Mouse (Mus musculus): ENCODE results near the gene Phf19. TPM values are rescaled to one million over a fixed set of nuclear protein-coding genes. Genes with fewer than 3 reads are reported as not detected.

Phf19 gene
- polyA plus RNA-seq, 1 experiment from 2014 or later, result 2.1 TPM

GRCm38 (mm10) chr2:34882757-34883156 lies 31.1 kb downstream of the Phf19 start:
- ATAC-seq (ENCODE audit: low FRiP score, low read depth), result no peak
- 98% methylated on average over 2 of the region's 2 CpGs for WGBS

DNA sequence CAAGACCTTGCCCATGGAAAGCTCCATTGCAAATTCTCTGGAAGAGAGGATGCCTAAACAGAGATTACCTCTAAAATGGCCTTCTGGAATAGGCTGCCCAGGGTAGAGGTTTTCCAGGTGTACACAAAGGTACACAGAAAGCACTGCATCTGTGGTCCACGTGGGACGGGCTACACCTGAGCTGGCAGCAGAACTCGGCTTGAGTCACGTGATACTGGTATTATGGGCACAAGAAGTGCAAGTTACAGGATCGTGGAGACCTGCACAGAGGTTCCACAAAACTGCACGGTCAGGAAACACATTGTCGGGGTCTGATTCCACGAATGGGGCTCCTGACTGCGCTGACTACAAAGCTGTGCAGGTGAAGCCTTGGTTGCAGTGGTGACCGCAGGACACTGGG lies 33.8 kb downstream of the Phf19 start:
- no peaks in the 10 kb centered on the region for H3K9me3 ChIP-seq

More at GRCm38 (mm10) chr2:34882757-34883156, 31.1 kb downstream of the Phf19 start:
- no peak overlapping the region for H3K9ac ChIP-seq
- H3K27me3 ChIP-seq, result peaks cover 3% of the 10 kb centered on the region; the same call in 1 of the 2 replicates
- H3K27ac ChIP-seq (replicated peaks), result no peak overlapping the region
- no peaks in the 10 kb centered on the region for H3K9me3 ChIP-seq
- H3K4me2 ChIP-seq, result no peak overlapping the region
- H3K4me3 ChIP-seq, result no peak overlapping the region
- H3K36me3 ChIP-seq, result no peaks in the 10 kb centered on the region
- no peaks in the 10 kb centered on the region for H3K4me1 ChIP-seq (replicated peaks)

GRCm38 (mm10) chr2:34874816-34875345 lies 38.9 kb downstream of the Phf19 start, which contains the start of gene Psmd5:
Psmd5 (minus strand) TSS chr2:34874968.
- H3K27ac ChIP-seq (replicated peaks), result no peak within 1 kb of the TSS
- H3K36me3 ChIP-seq, result no peaks in the 10 kb centered on the region
- H3K9ac ChIP-seq, result no peak within 1 kb of the TSS
- H3K9me3 ChIP-seq, result no peaks in the 10 kb centered on the region
- no peak within 1 kb of the TSS for H3K4me3 ChIP-seq
- H3K4me1 ChIP-seq (replicated peaks), result peaks cover 7% of the 10 kb centered on the region
- peaks cover 23% of the 10 kb centered on the region for H3K27me3 ChIP-seq
- no peak for ATAC-seq (ENCODE audit: low FRiP score, low read depth)
- H3K4me2 ChIP-seq, result peak within 1 kb of the TSS; percentile 31
- WGBS, result 22% methylated on average over 8 of the region's 8 CpGs

More for the DNA sequence above, 33.8 kb downstream of the Phf19 start:
- no peak overlapping the region for H3K9ac ChIP-seq
- H3K4me2 ChIP-seq, result no peak overlapping the region
- no peaks in the 10 kb centered on the region for H3K36me3 ChIP-seq
- 88% methylated on average over 10 of the region's 10 CpGs for WGBS
- no peak overlapping the region for H3K27ac ChIP-seq (replicated peaks)
- peaks cover 5% of the 10 kb centered on the region; the same call in 1 of the 2 replicates for H3K27me3 ChIP-seq
- H3K4me3 ChIP-seq, result no peak overlapping the region
- no peaks in the 10 kb centered on the region for H3K4me1 ChIP-seq (replicated peaks)
- ATAC-seq (ENCODE audit: low FRiP score, low read depth), result no peak

- WGBS, result 5% methylated on average over 14 of the region's 14 CpGs
- Histone ChIP-seq H3K27me3 (peaks cover 23% of the 10 kb centered on the region), H3K4me2 (peak within 1 kb of the TSS; percentile 31), H3K36me3 (no peaks in the 10 kb centered on the region), H3K9ac (no peak within 1 kb of the TSS), H3K4me1 (replicated peaks) (peaks cover 13% of the 10 kb centered on the region), H3K9me3 (no peaks in the 10 kb centered on the region), H3K27ac (replicated peaks) (no peak within 1 kb of the TSS), H3K4me3 (no peak within 1 kb of the TSS)
- ATAC-seq (ENCODE audit: low FRiP score, low read depth), result no peak
Measured at GRCm38 (mm10) chr2:34874271-34874670, 39.6 kb downstream of the Phf19 start, which contains the start of gene Cutal. Cutal (plus strand) TSS chr2:34874396.

GRCm38 (mm10) chr2:34870520-34871474 lies 43.0 kb downstream of the Phf19 start:
- under 1% methylated on average over 67 of the region's 67 CpGs for WGBS
- Histone ChIP-seq H3K4me1 (replicated peaks) (peaks cover 31% of the 10 kb centered on the region), H3K27ac (replicated peaks) (peak overlapping the region; percentile 92), H3K36me3 (peaks cover 3% of the 10 kb centered on the region), H3K9ac (peak overlapping the region; percentile 99), H3K27me3 (peaks cover 23% of the 10 kb centered on the region), H3K9me3 (no peaks in the 10 kb centered on the region), H3K4me3 (peak overlapping the region; percentile 86), H3K4me2 (peak overlapping the region; percentile 61)
- peak; percentile 99 for ATAC-seq (ENCODE audit: low FRiP score, low read depth)

GRCm38 (mm10) chr2:34869680-34870079 lies 44.1 kb downstream of the Phf19 start:
- H3K36me3 ChIP-seq, result peaks cover 15% of the 10 kb centered on the region
- peaks cover 31% of the 10 kb centered on the region for H3K4me1 ChIP-seq (replicated peaks)
- H3K4me3 ChIP-seq, result peak overlapping the region; percentile 86
- peak overlapping the region; percentile 22 for H3K9ac ChIP-seq
- 33% methylated on average over 5 of the region's 5 CpGs for WGBS
- no peak for ATAC-seq (ENCODE audit: low FRiP score, low read depth)
- H3K4me2 ChIP-seq, result peak overlapping the region; percentile 61
- no peak overlapping the region for H3K27ac ChIP-seq (replicated peaks)
- peaks cover 18% of the 10 kb centered on the region for H3K27me3 ChIP-seq
- H3K9me3 ChIP-seq, result no peaks in the 10 kb centered on the region

DNA sequence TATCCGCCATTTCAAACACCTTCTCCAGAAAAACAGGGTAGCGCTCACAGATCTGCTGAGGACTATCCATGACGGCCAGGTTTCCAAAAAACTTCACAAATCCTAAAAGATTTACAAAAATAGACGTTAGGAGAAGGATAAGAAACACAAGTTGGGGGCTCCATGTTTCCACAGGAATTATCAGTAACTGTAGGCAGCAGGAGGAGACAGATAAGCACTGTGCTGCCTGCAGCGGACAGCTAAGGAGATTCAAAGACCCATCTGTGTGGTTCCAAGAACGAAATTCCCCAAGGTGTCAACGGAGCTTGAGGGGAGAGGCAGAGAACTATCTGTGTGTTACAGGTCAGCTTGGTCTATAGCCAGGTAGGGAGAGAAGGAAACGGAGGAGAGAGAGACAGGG lies 56.1 kb downstream of the Phf19 start:
- 92% methylated on average over 8 of the region's 8 CpGs for WGBS
- Histone ChIP-seq H3K4me2 (no peak overlapping the region), H3K4me3 (no peak overlapping the region), H3K27me3 (no peaks in the 10 kb centered on the region), H3K27ac (replicated peaks) (no peak overlapping the region), H3K4me1 (replicated peaks) (no peaks in the 10 kb centered on the region), H3K9ac (no peak overlapping the region), H3K36me3 (peaks cover 80% of the 10 kb centered on the region), H3K9me3 (no peaks in the 10 kb centered on the region)
- no peak for ATAC-seq (ENCODE audit: low FRiP score, low read depth)

GRCm38 (mm10) chr2:34855265-34855664 lies 58.6 kb downstream of the Phf19 start:
- Histone ChIP-seq H3K4me1 (replicated peaks) (no peaks in the 10 kb centered on the region), H3K4me2 (no peak overlapping the region), H3K36me3 (peaks cover 89% of the 10 kb centered on the region), H3K27me3 (no peaks in the 10 kb centered on the region), H3K27ac (replicated peaks) (no peak overlapping the region), H3K9me3 (no peaks in the 10 kb centered on the region), H3K4me3 (no peak overlapping the region), H3K9ac (no peak overlapping the region)
- ATAC-seq (ENCODE audit: low FRiP score, low read depth), result no peak
- WGBS, result 93% methylated on average over 4 of the region's 4 CpGs

- no peak overlapping the region for H3K4me3 ChIP-seq
- peaks cover 29% of the 10 kb centered on the region for H3K36me3 ChIP-seq
- H3K9me3 ChIP-seq, result no peaks in the 10 kb centered on the region
- no peaks in the 10 kb centered on the region for H3K4me1 ChIP-seq (replicated peaks)
- no peak overlapping the region for H3K27ac ChIP-seq (replicated peaks)
- H3K4me2 ChIP-seq, result no peak overlapping the region
- no peak overlapping the region for H3K9ac ChIP-seq
- H3K27me3 ChIP-seq, result no peaks in the 10 kb centered on the region
- no peak for ATAC-seq (ENCODE audit: low FRiP score, low read depth)
- WGBS, result 83% methylated on average over 1 of the region's 1 CpGs
Measured at GRCm38 (mm10) chr2:34847702-34848101, 66.1 kb downstream of the Phf19 start.

Other genes with a start within 250 kb of the Phf19 start
- 106 and 108 TPM in 2 replicates for gene Gapvd1, start 158.8 kb downstream of the Phf19 start, polyA plus RNA-seq (2015; fragmentation: Nextera tagmentation; extraction: Ambion mirVana)
- 436 and 443 TPM in 2 replicates for gene Hspa5, start 142.1 kb downstream of the Phf19 start, polyA plus RNA-seq (2015; fragmentation: Nextera tagmentation; extraction: Ambion mirVana)
- 24.8 and 27.3 TPM in 2 replicates for gene Rabepk, start 114.1 kb downstream of the Phf19 start, polyA plus RNA-seq (2015; fragmentation: Nextera tagmentation; extraction: Ambion mirVana)
- gene Fbxw2, start 87.7 kb downstream of the Phf19 start, polyA plus RNA-seq (2015; fragmentation: Nextera tagmentation; extraction: Ambion mirVana), result 96.8 and 97.6 TPM in 2 replicates
- not detected in 2 replicates for gene Gm34653, start 81.0 kb downstream of the Phf19 start, polyA plus RNA-seq (2015; fragmentation: Nextera tagmentation; extraction: Ambion mirVana)
- gene Cutal, start 39.6 kb downstream of the Phf19 start, polyA plus RNA-seq (2015; fragmentation: Nextera tagmentation; extraction: Ambion mirVana), result 0.32 and 0.39 TPM in 2 replicates
- 97.3 and 97.9 TPM in 2 replicates for gene Psmd5, start 39.1 kb downstream of the Phf19 start, polyA plus RNA-seq (2015; fragmentation: Nextera tagmentation; extraction: Ambion mirVana)
- 2.0 and 2.2 TPM in 2 replicates for gene Traf1, start 47.7 kb upstream of the Phf19 start, polyA plus RNA-seq (2015; fragmentation: Nextera tagmentation; extraction: Ambion mirVana)
- gene Hc, start 147.4 kb upstream of the Phf19 start, polyA plus RNA-seq (2015; fragmentation: Nextera tagmentation; extraction: Ambion mirVana), result 0.37 and 0.84 TPM in 2 replicates
- 0.26 and 0.34 TPM in 2 replicates for gene AI182371, start 187.5 kb upstream of the Phf19 start, polyA plus RNA-seq (2015; fragmentation: Nextera tagmentation; extraction: Ambion mirVana)
- 9.3 and 12.1 TPM in 2 replicates for gene Cntrl, start 195.5 kb upstream of the Phf19 start, polyA plus RNA-seq (2015; fragmentation: Nextera tagmentation; extraction: Ambion mirVana)

Data from hindbrain, embryonic 15.5 days (tissue).